Mouse (Mus musculus) heart, adult 2 months (tissue): ENCODE measurements around the gene 4930519P11Rik. TPM values are rescaled to one million over a fixed set of nuclear protein-coding genes. Genes with fewer than 3 reads are reported as not detected.

Experiments
- DNase-seq, 2 experiments: peaks; one replicate each; pipeline ENCODE4 v3.0.0; 2021
- H3K27ac ChIP-seq: fragments of 200-600 bp; 2 replicates; pipeline ENCODE4 v1.8.1; 2022
- H3K27me3 ChIP-seq: fragments of 200-500 bp; 2 replicates; pipeline ENCODE4 v1.6.1; 2012; ENCODE audit warnings: mild to moderate bottlenecking, low read length, inconsistent platforms, mixed read lengths; ENCODE audit not compliant: control insufficient read depth, insufficient read depth
- H3K36me3 ChIP-seq: fragments of 200-500 bp; 2 replicates; pipeline ENCODE4 v1.6.1; 2012; ENCODE audit warnings: low read length, inconsistent platforms; ENCODE audit not compliant: control insufficient read depth, insufficient read depth
- H3K4me1 ChIP-seq: fragments of 200-500 bp; 2 replicates; pipeline ENCODE4 v1.6.1; 2011; ENCODE audit warnings: low read length; ENCODE audit not compliant: control insufficient read depth, insufficient read depth
- H3K4me3 ChIP-seq: fragments of 200-600 bp; 2 replicates; pipeline ENCODE4 v1.8.1; 2022
- H3K79me2 ChIP-seq: fragments of 200-500 bp; replicated peaks from 2 replicates; pipeline ENCODE4 v1.6.1; 2012; ENCODE audit warnings: mild to moderate bottlenecking, inconsistent platforms, low read length, moderate library complexity, mixed read lengths; ENCODE audit not compliant: control insufficient read depth, insufficient read depth
- H3K9ac ChIP-seq: fragments of 200-500 bp; 2 replicates; pipeline ENCODE4 v1.6.1; 2012; ENCODE audit warnings: low read depth, mild to moderate bottlenecking, control low read depth, inconsistent platforms, low read length, mixed read lengths
- CTCF ChIP-seq: fragments of 200-600 bp; IDR thresholded peaks from 2 replicates; pipeline ENCODE4 v1.8.1; 2022; ENCODE audit warnings: antibody characterized with exemption, mild to moderate bottlenecking, moderate library complexity
- EP300 ChIP-seq: fragments of 200-500 bp; IDR thresholded peaks from 2 replicates; pipeline ENCODE4 v1.6.1; 2011; ENCODE audit warnings: low read depth, low read length, control low read depth; ENCODE audit not compliant: insufficient read depth
- POLR2A ChIP-seq: fragments of 200-500 bp; IDR thresholded peaks from 2 replicates; pipeline ENCODE4 v1.6.1; 2011; ENCODE audit warnings: mild to moderate bottlenecking, low read depth, low read length, control low read depth; ENCODE audit not compliant: insufficient read depth
- WGBS: fragments of 180-500 bp; shearing (Covaris S2); methylation state at CpG from one replicate; pipeline ENCODE4 v1.1.7; 2018; 5-methylcytosine and 5-hydroxymethylcytosine counted together
- intact Hi-C: fragments of 180-260 bp; cut with DNase I; formaldehyde crosslinking; loops from one replicate; pipeline ENCODE4 v1.15.1; 2025
- polyA plus RNA-seq: library from polyadenylated mRNA; depleted of rRNA; stranded (reverse); fragments of >200 nt; gene quantifications from 2 replicates; pipeline ENCODE4 v1.2.3, GENCODE M21; 2012; rRNA removed
- total RNA-seq, 2 experiments: library from RNA; stranded (reverse); gene quantifications; 2 replicates each; pipeline ENCODE4 v1.2.3; 2021

Gene 4930519P11Rik
- total and polyA plus RNA-seq, 3 experiments, result 0.57 TPM; not detected in 2

DNA sequence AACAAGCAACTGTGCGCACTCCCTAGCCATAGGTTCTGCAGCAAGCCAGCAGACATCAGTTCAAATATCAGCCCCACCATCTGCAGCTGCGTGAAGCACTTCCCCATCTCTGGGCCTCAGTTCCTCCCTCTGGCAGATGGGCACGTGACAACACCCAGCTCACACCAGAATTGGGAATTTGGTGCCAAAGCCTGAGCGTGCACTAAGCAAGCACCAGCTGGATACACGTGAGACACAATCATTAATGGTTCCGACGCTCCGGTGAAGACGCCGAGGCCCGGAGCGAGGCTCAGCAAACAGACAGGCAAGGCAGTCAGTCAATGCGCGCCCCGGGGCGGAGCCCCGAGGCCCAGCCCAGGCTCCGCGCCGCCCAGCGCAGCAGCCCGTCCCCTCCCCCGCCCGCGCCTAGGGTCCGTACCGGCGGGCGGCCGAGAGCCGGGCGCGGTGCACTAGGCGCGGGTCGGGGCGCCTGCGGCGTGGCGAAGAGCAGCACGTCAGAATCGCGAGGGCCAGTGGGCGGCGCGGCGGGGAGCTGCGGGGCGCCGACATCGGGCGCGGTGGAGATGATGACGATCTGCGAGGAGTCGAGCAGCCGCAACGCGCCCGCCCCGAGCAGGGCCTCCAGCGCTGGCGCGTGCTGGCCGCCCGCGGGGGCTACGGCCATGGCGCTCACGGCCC is 44.0 kb downstream of the 4930519P11Rik start:
- intact Hi-C loops, result no loop called here
- TF ChIP-seq CTCF, result no peak
- TF ChIP-seq EP300, result no peak
- TF ChIP-seq POLR2A, result no peak
- Histone ChIP-seq H3K27me3 (no peaks in the 10 kb centered on the region), H3K4me1 (no peaks in the 10 kb centered on the region), H3K36me3 (no peaks in the 10 kb centered on the region), H3K4me3 (peak overlapping the region; percentile 60), H3K79me2 (no peaks in the 10 kb centered on the region), H3K27ac (no peak overlapping the region), H3K9ac (peak overlapping the region; percentile 27)
- 2% methylated on average over 61 of the region's 70 CpGs for WGBS
- DNase-seq, result peak; percentile 69 to 73

DNA sequence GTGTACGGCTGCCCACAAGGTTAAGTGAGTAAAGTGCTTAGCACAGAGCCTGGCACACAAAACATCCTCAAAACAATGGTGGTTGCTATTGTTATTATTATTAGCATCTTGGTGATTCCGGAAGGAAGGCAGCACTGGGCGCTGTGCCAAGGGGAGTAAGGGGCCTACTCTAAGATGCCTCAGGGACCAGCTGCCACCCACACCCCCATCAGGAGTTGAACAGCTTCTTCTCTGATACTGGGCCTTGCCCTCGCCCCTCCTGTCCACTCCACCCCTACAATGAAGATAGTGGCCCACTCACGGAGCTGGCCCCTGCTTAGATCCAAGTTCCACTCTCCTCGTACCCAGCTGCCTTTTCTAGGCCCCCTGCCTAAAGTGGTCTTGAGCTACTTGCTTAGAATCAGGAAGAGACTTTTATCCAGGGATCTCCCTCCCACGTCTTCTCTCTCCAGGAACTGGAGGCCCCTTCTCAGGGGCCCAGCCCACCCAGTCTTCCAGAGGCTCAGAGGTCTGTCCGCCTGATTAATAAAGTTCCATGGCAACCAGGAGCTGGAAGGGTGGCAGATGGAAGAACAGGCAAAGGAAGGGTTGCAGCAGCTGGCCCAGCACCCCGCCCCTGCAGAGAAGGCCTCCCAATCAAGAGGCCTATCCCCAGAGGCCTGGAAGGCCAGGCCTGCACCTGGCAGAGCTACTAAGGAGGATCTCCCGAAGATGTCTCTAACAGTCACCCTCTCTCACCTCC is 44.7 kb downstream of the 4930519P11Rik start:
- Histone ChIP-seq H3K36me3 (no peaks in the 10 kb centered on the region), H3K4me1 (no peaks in the 10 kb centered on the region), H3K27me3 (no peaks in the 10 kb centered on the region), H3K27ac (no peak overlapping the region), H3K4me3 (peak overlapping the region; percentile 60), H3K79me2 (no peaks in the 10 kb centered on the region), H3K9ac (no peak overlapping the region; the same call in 1 of the 2 replicates)
- WGBS, result 36% methylated on average over 10 of the region's 10 CpGs
- intact Hi-C loops, result no loop called here
- DNase-seq, result no peak
- no peak for TF ChIP-seq CTCF
- no peak for TF ChIP-seq EP300
- no peak for TF ChIP-seq POLR2A

- Histone ChIP-seq H3K4me3 (no peak overlapping the region), H3K27ac (no peak overlapping the region), H3K79me2 (no peaks in the 10 kb centered on the region), H3K9ac (no peak overlapping the region), H3K36me3 (no peaks in the 10 kb centered on the region), H3K4me1 (no peaks in the 10 kb centered on the region), H3K27me3 (no peaks in the 10 kb centered on the region)
- TF ChIP-seq POLR2A (no peak), CTCF (no peak), EP300 (no peak)
- DNase-seq, result no peak
- intact Hi-C loops, result no loop called here
- WGBS, result 49% methylated on average over 2 of the region's 2 CpGs
Observed at GRCm38 (mm10) chr2:154567766-154568165, 45.5 kb downstream of the 4930519P11Rik start.

DNA sequence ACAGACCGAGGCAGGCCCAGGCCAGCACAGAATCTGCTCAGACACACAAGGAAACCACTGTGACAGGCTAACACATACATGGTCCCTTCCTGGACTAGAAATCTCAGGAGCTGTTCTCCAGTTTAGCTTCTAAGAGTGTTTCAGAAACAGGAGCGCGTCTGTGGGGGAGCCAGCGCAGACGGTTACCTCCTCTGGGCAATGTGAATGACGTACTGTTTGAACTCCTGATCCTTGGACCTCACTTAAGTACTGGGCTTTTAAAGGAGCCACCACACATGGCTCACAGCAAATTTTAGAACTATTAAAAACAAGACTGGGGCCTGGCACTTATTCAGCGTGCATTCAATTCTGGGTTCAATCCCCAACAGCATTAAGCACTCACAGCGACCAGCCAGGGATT is 46.6 kb downstream of the 4930519P11Rik start:
- 79% methylated on average over 8 of the region's 8 CpGs for WGBS
- Histone ChIP-seq H3K36me3 (no peaks in the 10 kb centered on the region), H3K27me3 (no peaks in the 10 kb centered on the region), H3K27ac (no peak overlapping the region), H3K79me2 (no peaks in the 10 kb centered on the region), H3K4me3 (no peak overlapping the region), H3K9ac (no peak overlapping the region), H3K4me1 (no peaks in the 10 kb centered on the region)
- TF ChIP-seq POLR2A (no peak), EP300 (no peak), CTCF (no peak)
- no peak for DNase-seq
- intact Hi-C loops, result no loop called here

DNA sequence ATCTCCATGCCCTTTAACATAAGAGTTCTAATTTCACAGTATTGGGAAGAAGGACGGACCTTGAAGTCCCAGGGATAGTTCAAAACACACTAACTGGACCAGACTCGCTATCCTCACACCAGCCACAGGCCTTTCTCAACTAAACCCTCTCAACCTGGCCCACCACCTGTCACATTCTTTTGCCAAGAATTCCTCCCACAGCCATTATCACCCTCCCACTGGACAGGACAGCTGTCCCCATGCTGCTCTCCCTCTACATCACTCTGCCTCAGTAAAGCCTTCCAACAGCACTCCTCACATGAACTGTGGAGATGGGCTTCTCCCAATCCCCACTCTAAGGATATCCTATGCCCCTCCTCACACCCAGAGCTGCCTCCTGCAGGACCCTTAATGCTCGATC is 47.7 kb downstream of the 4930519P11Rik start:
- Histone ChIP-seq H3K27ac (no peak overlapping the region), H3K27me3 (no peaks in the 10 kb centered on the region), H3K79me2 (no peaks in the 10 kb centered on the region), H3K36me3 (no peaks in the 10 kb centered on the region), H3K4me3 (no peak overlapping the region), H3K9ac (no peak overlapping the region), H3K4me1 (no peaks in the 10 kb centered on the region)
- WGBS, result 92% methylated on average over 3 of the region's 3 CpGs
- no peak for DNase-seq
- TF ChIP-seq POLR2A, result no peak
- no peak for TF ChIP-seq CTCF
- no peak for TF ChIP-seq EP300
- intact Hi-C loops, result no loop called here

DNA sequence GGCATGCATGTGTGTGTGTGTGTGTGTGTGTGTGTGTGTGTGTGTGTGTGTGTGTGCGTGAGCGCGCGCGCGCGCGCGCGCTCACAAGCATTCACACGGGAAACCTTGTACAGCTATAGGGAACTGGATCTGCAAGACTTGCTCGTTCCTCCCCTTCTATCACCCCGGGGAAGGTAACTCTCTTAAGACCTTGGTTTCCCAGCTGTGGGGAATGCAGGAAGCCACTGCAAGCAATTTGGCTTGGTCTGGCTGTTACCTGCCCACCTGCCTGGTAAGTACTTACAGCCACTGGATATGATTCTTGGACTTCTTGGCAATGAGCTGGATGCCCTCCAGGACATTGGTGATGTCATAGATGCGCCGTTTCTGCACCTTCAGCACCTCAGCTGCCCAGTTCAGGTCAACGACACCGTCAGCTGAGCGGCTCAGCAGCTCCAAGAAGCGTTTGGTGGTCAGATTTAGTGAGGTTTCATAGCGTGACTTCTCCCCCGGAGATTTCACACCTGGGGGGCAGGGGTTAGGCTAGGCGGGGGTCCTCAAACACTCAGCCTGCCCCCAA is 49.5 kb downstream of the 4930519P11Rik start:
- H3K4me1 ChIP-seq, result peaks cover 5% of the 10 kb centered on the region
- intact Hi-C loops, result no loop called here
- no peak overlapping the region for H3K9ac ChIP-seq
- TF ChIP-seq EP300 (no peak), CTCF (no peak), POLR2A (no peak)
- H3K36me3 ChIP-seq, result no peaks in the 10 kb centered on the region
- no peaks in the 10 kb centered on the region for H3K79me2 ChIP-seq
- WGBS, result 91% methylated on average over 22 of the region's 22 CpGs
- H3K4me3 ChIP-seq, result no peak overlapping the region
- H3K27ac ChIP-seq, result no peak overlapping the region
- no peak for DNase-seq
- no peaks in the 10 kb centered on the region for H3K27me3 ChIP-seq

Other genes with a start within 250 kb of the 4930519P11Rik start
- 10 to 100 TPM; 20.1 to 20.2 TPM for gene Cdk5rap1, start 240.4 kb downstream of the 4930519P11Rik start, total RNA-seq
- gene Cdk5rap1, start 240.4 kb downstream of the 4930519P11Rik start, polyA plus RNA-seq, result 10.5 and 21.1 TPM in 2 replicates
- gene Snta1, start 205.3 kb downstream of the 4930519P11Rik start, total RNA-seq, result 10 to 100 TPM; 73.6 to 95.0 TPM
- 64.8 and 66.0 TPM in 2 replicates for gene Snta1, start 205.3 kb downstream of the 4930519P11Rik start, polyA plus RNA-seq
- gene Cbfa2t2, start 177.0 kb downstream of the 4930519P11Rik start, total RNA-seq, result 10 to 100 TPM; 15.6 to 17.3 TPM
- 7.8 and 14.4 TPM in 2 replicates for gene Cbfa2t2, start 177.0 kb downstream of the 4930519P11Rik start, polyA plus RNA-seq
- not detected for gene 1700003F12Rik, start 66.4 kb downstream of the 4930519P11Rik start, total RNA-seq
- 0.39 TPM in 1 of 2 replicates, not detected in the other for gene 1700003F12Rik, start 66.4 kb downstream of the 4930519P11Rik start, polyA plus RNA-seq
- not detected for gene Actl10, start 61.7 kb downstream of the 4930519P11Rik start, total RNA-seq
- not detected in 2 replicates for gene Actl10, start 61.7 kb downstream of the 4930519P11Rik start, polyA plus RNA-seq
- under 1 TPM; 0.20 to 0.23 TPM for gene Necab3, start 54.5 kb downstream of the 4930519P11Rik start, total RNA-seq
- 0.90 and 1.7 TPM in 2 replicates for gene Necab3, start 54.5 kb downstream of the 4930519P11Rik start, polyA plus RNA-seq
- gene E2f1, start 43.5 kb downstream of the 4930519P11Rik start, total RNA-seq, result under 1 TPM; 0.39 to 0.70 TPM
- 1.1 and 1.2 TPM in 2 replicates for gene E2f1, start 43.5 kb downstream of the 4930519P11Rik start, polyA plus RNA-seq
- gene Pxmp4, start 9.7 kb downstream of the 4930519P11Rik start, total RNA-seq, result 10 to 100 TPM; 20.9 to 21.5 TPM
- 47.2 and 49.9 TPM in 2 replicates for gene Pxmp4, start 9.7 kb downstream of the 4930519P11Rik start, polyA plus RNA-seq
- 1 to 10 TPM; 2.7 to 3.1 TPM for gene Zfp341, start 140 bp downstream of the 4930519P11Rik start, total RNA-seq
- 4.0 and 4.9 TPM in 2 replicates for gene Zfp341, start 140 bp downstream of the 4930519P11Rik start, polyA plus RNA-seq
- 100 to 1,000 TPM; 106 to 124 TPM for gene Chmp4b, start 38.3 kb upstream of the 4930519P11Rik start, total RNA-seq
- 64.4 and 89.4 TPM in 2 replicates for gene Chmp4b, start 38.3 kb upstream of the 4930519P11Rik start, polyA plus RNA-seq
- not detected for gene Gm14214, start 156.6 kb upstream of the 4930519P11Rik start, total RNA-seq
- gene Gm14214, start 156.6 kb upstream of the 4930519P11Rik start, polyA plus RNA-seq, result not detected in 2 replicates
- 10 to 100 TPM; 83.4 to 92.7 TPM for gene Raly, start 177.7 kb upstream of the 4930519P11Rik start, total RNA-seq
- 89.8 and 112 TPM in 2 replicates for gene Raly, start 177.7 kb upstream of the 4930519P11Rik start, polyA plus RNA-seq
- gene a, start 178.0 kb upstream of the 4930519P11Rik start, total RNA-seq, result not detected
- not detected in 2 replicates for gene a, start 178.0 kb upstream of the 4930519P11Rik start, polyA plus RNA-seq